Mouse (Mus musculus): Measurements from ENCODE around the gene Mog. TPM values are rescaled to one million over a fixed set of nuclear protein-coding genes. Genes with fewer than 3 reads are reported as not detected.
A peak's percentile ranks its signal among the peaks of the same experiment; 100 is the strongest.

Mog gene
- polyA plus RNA-seq, 1 experiment from 2014 or later, result not detected

DNA sequence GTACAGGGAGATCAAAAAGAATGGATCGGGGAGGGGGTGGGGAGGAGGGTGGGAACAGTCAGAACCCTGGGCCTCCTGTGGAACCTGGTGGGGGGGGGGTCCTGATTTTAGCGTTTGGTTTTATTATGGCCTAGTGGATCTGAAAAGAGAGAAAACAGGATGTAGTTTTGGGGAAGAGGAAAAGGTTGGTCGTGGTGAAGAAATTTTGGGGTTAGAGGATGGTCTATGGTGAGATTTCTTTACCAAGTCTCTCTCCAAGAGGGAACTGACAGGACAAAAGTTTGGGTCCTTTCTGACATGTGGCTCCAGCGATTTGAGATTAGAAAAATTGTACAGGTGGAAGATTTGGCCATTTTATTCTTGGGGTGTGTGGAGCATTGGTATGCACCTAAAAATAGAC lies 28.5 kb upstream of the Mog start:
- 0 out of 2 replicates have a peak, but pooled peaks cover 3% of the 10 kb centered on the region for H3K36me3 ChIP-seq
- H3K9ac ChIP-seq, result no peak overlapping the region
- ATAC-seq, result no peak
- H3K4me3 ChIP-seq, result no peak overlapping the region
- H3K4me2 ChIP-seq, result no peak overlapping the region
- 27% methylated on average over 4 of the region's 4 CpGs for WGBS (ENCODE audit: insufficient replicate concordance)
- peaks cover 66% of the 10 kb centered on the region for H3K27me3 ChIP-seq (replicated peaks)
- H3K9me3 ChIP-seq (replicated peaks), result no peaks in the 10 kb centered on the region
- H3K4me1 ChIP-seq, result peaks cover 26% of the 10 kb centered on the region
- H3K27ac ChIP-seq, result no peak overlapping the region

DNA sequence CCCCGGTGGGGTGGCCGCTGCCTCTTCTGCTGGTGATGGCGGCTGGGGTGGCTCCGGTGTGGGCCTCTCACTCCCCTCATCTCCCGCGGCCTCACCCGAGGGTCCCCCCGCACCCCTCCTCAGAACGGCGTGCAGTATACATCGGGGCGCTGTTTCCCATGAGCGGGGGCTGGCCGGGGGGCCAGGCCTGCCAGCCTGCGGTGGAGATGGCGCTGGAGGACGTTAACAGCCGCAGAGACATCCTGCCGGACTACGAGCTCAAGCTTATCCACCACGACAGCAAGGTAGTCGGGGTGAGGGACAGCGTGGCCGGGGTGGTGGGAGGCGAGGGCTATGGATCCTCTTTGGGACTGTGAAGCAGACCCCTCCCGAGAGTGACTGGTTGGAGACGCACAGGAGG lies 27.7 kb upstream of the Mog start:
- ATAC-seq, result 0 out of 2 replicates have a peak, but pooled peaks have one; percentile 4
- H3K9ac ChIP-seq, result no peak overlapping the region
- WGBS (ENCODE audit: insufficient replicate concordance), result 6% methylated on average over 27 of the region's 27 CpGs
- no peaks in the 10 kb centered on the region for H3K9me3 ChIP-seq (replicated peaks)
- peaks cover 34% of the 10 kb centered on the region for H3K4me1 ChIP-seq
- peak overlapping the region; percentile 64 for H3K4me2 ChIP-seq
- H3K27me3 ChIP-seq (replicated peaks), result peaks cover 74% of the 10 kb centered on the region
- peak overlapping the region; percentile 43 for H3K4me3 ChIP-seq
- 0 out of 2 replicates have a peak, but pooled peaks cover 3% of the 10 kb centered on the region for H3K36me3 ChIP-seq
- no peak overlapping the region for H3K27ac ChIP-seq

DNA sequence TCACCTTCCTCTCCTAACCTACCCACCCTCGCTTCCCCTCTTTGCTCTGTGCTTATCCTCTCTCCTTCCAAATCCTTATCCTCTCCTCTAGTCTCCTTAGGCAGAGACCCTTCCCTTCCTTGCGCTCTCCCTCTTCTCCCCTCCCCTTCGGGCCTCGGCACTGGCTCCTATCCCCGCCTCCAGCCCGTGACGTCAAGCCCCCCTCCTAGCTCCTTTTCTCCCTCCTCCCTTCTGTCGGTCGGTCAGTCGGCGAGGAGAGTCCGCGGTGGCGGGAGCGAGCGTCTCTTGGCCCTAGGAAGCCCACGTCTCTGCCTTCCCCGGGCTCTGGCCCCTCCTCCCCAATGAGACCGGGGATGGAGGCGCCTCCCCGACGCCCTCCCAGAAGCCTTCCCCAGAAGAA lies 27.2 kb upstream of the Mog start:
- Histone ChIP-seq H3K4me2 (peak overlapping the region; percentile 64), H3K36me3 (0 out of 2 replicates have a peak, but pooled peaks cover 3% of the 10 kb centered on the region), H3K27ac (no peak overlapping the region), H3K27me3 (replicated peaks) (peaks cover 79% of the 10 kb centered on the region), H3K4me3 (peak overlapping the region; percentile 43), H3K9me3 (replicated peaks) (no peaks in the 10 kb centered on the region), H3K9ac (no peak overlapping the region), H3K4me1 (peaks cover 34% of the 10 kb centered on the region)
- ATAC-seq, result 0 out of 2 replicates have a peak, but pooled peaks have one; percentile 9
- WGBS (ENCODE audit: insufficient replicate concordance), result under 1% methylated on average over 22 of the region's 22 CpGs

DNA sequence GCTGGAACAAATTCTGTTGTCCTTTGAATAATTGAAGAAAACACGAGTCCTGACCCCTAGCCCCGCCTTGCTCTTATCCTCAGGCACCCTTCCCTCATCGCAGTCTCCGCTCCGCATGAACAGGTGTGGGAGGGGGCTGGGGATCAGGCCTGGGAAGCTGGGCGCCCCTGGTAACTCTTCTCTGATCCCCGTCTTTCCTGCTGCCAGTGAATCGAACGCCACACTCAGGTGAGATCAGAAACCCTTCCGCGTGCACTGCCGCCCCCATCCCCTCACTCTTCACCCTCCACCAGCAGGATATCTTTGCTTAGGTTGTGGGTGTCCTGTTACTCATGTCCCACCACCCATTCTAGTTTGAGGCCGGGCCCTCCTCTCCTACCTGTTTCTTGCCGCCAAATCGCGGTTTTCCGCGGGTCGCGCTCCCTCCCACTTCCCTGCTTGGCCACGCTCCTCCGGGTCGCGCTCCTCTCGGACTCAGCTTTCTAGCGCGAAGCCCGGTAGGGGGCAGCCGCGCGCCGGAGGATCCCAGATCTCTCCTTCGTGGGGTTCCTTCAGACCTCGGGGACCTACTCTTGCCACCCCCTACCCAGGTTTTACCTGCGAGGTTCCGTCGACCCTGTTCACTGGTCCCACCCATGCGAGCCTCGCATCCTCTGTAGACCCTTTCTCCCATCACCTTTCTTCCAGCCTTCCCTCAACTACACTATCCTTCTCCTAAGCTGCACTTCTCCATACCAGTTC lies 26.5 kb upstream of the Mog start:
- Histone ChIP-seq H3K9ac (no peak overlapping the region), H3K36me3 (0 out of 2 replicates have a peak, but pooled peaks cover 3% of the 10 kb centered on the region), H3K4me3 (peak overlapping the region; percentile 43), H3K27me3 (replicated peaks) (peaks cover 86% of the 10 kb centered on the region), H3K9me3 (replicated peaks) (no peaks in the 10 kb centered on the region), H3K4me1 (peaks cover 34% of the 10 kb centered on the region), H3K4me2 (peak overlapping the region; percentile 64), H3K27ac (no peak overlapping the region)
- ATAC-seq, result 0 out of 2 replicates have a peak, but pooled peaks have one; percentile 10
- 5% methylated on average over 39 of the region's 39 CpGs for WGBS (ENCODE audit: insufficient replicate concordance)

DNA sequence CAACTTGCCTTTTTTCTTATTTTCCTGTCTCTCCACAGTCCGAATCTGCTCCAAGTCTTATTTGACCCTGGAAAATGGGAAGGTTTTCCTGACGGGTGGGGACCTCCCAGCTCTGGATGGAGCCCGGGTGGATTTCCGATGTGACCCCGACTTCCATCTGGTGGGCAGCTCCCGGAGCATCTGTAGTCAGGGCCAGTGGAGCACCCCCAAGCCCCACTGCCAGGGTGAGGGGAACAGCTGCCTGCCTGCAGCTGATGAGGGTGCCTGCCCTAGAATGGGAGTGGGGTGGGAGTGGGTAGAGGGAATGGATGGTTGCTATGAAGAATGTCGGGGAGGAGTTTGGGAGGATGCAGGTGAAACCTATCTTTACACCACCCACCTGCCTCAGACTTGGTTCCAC lies 25.2 kb upstream of the Mog start:
- no peaks in the 10 kb centered on the region for H3K9me3 ChIP-seq (replicated peaks)
- H3K4me1 ChIP-seq, result peaks cover 34% of the 10 kb centered on the region
- H3K36me3 ChIP-seq, result no peaks in the 10 kb centered on the region
- no peak overlapping the region for H3K9ac ChIP-seq
- H3K4me2 ChIP-seq, result no peak overlapping the region
- H3K27ac ChIP-seq, result no peak overlapping the region
- H3K27me3 ChIP-seq (replicated peaks), result peaks cover 98% of the 10 kb centered on the region
- WGBS (ENCODE audit: insufficient replicate concordance), result 55% methylated on average over 7 of the region's 7 CpGs
- no peak overlapping the region for H3K4me3 ChIP-seq
- no peak for ATAC-seq

DNA sequence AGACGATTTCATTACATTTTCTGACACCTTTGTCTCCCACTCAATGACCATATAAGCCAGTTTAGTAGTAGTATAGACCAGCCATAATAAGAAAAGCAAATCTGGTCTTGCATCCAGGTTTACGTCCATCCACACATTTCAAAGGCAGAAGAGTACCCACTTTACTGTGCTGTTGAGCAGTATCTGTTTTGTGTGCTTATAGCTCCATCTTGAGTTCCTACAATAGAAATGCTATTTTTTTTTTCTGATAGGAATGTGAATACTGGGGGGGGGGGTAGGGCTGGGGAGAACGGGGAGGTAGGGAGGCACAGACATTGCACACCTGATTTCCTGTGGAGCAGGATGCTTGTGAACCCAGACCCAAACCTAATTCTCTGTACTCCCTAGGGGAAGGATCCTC lies 24.8 kb upstream of the Mog start:
- Histone ChIP-seq H3K36me3 (no peaks in the 10 kb centered on the region), H3K27ac (no peak overlapping the region), H3K4me3 (no peak overlapping the region), H3K9ac (no peak overlapping the region), H3K4me1 (peaks cover 34% of the 10 kb centered on the region), H3K27me3 (replicated peaks) (peaks cover 98% of the 10 kb centered on the region), H3K9me3 (replicated peaks) (no peaks in the 10 kb centered on the region), H3K4me2 (no peak overlapping the region)
- no peak for ATAC-seq
- 18% methylated on average over 3 of the region's 3 CpGs for WGBS (ENCODE audit: insufficient replicate concordance)

DNA sequence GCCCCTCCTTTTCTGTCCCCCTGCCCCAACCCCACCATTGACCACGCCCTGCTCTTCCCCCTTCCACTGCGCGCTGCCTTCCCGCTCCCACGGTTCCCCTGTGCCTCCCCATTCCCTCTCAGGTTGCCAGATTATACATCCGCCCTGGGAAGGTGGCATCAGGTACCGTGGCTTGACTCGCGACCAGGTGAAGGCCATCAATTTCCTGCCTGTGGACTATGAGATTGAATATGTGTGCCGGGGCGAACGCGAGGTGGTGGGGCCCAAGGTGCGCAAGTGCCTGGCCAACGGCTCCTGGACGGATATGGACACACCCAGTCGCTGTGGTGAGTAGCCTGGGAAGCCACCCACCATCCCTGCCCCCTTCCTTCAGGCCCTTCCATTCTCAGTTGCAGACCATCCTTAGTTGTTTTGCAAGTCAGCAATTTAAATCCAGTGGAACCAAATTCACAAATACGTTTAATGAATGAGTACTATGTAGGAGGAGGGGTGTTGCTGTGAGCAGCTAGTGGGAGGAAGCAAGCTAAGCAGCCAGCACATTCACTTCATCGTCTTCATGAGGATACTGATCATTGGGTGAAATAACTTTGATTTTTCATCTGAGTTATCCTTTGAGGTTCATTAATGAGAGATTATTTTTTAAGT lies 24.3 kb upstream of the Mog start:
- no peak for ATAC-seq
- Histone ChIP-seq H3K4me3 (no peak overlapping the region), H3K27ac (no peak overlapping the region), H3K36me3 (no peaks in the 10 kb centered on the region), H3K4me2 (peak overlapping the region; percentile 85), H3K9me3 (replicated peaks) (no peaks in the 10 kb centered on the region), H3K27me3 (replicated peaks) (peaks cover 97% of the 10 kb centered on the region), H3K4me1 (peaks cover 34% of the 10 kb centered on the region), H3K9ac (no peak overlapping the region)
- 21% methylated on average over 19 of the region's 19 CpGs for WGBS (ENCODE audit: insufficient replicate concordance)

DNA sequence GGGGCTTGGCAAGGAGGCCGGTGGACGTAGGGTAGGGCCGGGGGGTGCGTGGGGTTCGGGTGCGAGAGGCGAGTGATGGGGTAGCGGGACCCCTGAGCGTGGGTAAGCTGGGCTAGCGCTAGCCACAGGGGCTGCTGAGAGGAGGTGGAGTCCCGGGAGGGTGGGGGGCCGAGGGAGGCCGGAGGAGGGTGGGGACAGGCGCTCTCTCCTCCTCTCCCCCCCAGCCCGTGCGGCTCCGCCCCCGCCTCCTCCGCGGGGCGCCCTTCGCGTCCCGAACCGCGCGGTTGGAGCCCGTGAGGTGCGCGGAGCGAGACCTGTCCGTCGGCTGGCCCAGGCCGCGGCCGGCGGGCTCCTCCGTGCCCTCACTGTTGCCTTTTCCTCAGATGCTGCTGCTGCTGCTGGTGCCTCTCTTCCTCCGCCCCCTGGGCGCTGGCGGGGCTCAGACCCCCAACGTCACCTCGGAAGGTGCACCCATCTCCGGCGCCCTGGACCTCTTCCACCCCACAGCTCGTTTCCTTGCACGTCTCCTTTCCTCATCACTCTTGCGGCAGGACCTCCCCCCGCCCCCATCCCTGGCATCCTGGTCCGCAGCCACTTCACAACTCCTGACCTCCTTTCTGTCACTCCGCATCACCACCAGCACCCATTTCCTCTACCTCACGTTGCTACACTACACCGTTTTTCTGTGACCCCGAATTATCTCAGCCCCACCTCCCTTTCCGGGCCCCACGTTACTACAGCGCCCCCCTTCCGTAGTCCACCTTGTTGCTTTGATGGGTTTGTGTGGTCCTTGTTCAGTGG lies 23.3 kb upstream of the Mog start:
- Histone ChIP-seq H3K27me3 (replicated peaks) (peaks cover 89% of the 10 kb centered on the region), H3K4me1 (peaks cover 34% of the 10 kb centered on the region), H3K9me3 (replicated peaks) (no peaks in the 10 kb centered on the region), H3K36me3 (no peaks in the 10 kb centered on the region), H3K4me3 (peak overlapping the region; percentile 61), H3K27ac (no peak overlapping the region), H3K4me2 (peak overlapping the region; percentile 85), H3K9ac (peak overlapping the region; percentile 60)
- ATAC-seq, result peak; percentile 58
- 1% methylated on average over 32 of the region's 58 CpGs for WGBS (ENCODE audit: insufficient replicate concordance)

DNA sequence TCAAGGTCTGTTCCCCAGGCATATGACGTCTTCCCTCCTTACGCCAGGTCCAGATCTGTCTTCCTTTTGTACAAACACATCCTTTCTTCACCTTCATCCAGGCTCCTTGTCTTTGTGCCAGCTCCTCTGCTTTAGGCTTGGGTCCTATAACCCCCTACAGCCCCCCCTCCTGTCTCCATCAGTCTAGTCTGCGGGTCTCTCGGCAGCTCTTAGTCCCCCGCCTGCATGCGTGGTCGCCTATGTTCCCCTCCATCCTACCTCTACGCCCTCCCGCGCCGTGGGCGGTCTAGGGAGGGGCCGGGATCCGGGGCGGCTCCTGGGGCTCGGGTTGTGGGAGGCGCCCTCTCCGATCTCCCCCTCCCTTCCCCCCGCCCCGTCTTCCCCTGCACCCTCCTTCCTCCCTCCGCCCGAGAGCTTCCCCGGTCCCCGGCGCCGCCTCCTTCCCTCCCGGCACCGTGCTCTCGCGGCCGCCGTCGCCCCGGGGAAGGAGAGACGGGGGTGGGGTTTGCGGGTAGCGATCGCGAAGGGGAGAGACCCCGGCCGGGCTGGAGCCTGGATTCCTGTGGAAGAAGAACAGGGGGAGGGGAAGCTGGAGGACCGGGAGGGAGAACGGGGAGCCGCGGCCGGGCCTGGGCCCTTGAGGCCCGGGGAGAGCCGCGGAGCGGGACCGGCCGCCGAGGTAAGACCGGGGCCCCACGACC lies 22.6 kb upstream of the Mog start, which contains the start of gene Gabbr1:
Gabbr1 (plus strand) TSS at position 356 of the 701 bp plus-strand sequence.
- Histone ChIP-seq H3K27ac (no peak within 1 kb of the TSS), H3K4me3 (peak within 1 kb of the TSS; percentile 61), H3K4me1 (peaks cover 29% of the 10 kb centered on the region), H3K9ac (peak within 1 kb of the TSS; percentile 60), H3K36me3 (no peaks in the 10 kb centered on the region), H3K9me3 (replicated peaks) (no peaks in the 10 kb centered on the region), H3K4me2 (peak within 1 kb of the TSS; percentile 85), H3K27me3 (replicated peaks) (peaks cover 81% of the 10 kb centered on the region)
- ATAC-seq, result peak; percentile 62
- WGBS (ENCODE audit: insufficient replicate concordance), result 2% methylated on average over 46 of the region's 55 CpGs

DNA sequence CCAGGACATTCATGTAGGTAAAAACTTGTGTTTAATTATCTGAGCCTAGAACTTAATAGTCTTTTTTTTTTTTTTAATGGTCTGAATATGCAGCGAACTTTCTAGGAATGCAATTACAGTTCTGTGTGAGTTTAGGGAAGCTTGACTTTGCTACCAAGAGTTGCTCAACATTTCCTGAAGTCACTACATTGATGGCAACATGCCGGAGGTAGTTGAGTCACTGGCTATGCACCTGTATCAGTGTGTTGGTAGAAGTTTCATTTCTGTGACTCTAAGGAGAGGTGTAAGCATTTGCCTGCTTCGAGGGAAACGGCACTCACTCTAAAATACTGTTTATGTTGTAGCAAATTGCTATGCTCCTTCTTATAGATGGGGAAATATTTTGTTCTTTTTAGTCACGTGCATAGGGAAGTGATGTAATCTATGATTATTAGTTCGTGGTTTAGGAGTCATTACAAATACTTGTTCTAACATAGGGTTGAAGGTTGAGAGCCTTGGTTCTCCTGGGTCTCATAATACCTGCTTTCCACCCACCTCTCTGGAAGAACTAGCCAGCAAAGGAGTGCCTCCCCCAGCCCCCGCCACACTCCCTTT lies 21.6 kb upstream of the Mog start:
- Histone ChIP-seq H3K27me3 (replicated peaks) (peaks cover 71% of the 10 kb centered on the region), H3K4me3 (0 out of 2 replicates have a peak overlapping the region, but pooled peaks have one; percentile 61), H3K27ac (no peak overlapping the region), H3K4me1 (peaks cover 20% of the 10 kb centered on the region), H3K36me3 (no peaks in the 10 kb centered on the region), H3K9ac (no peak overlapping the region), H3K9me3 (replicated peaks) (no peaks in the 10 kb centered on the region), H3K4me2 (no peak overlapping the region)
- ATAC-seq, result no peak
- WGBS (ENCODE audit: insufficient replicate concordance), result 55% methylated on average over 7 of the region's 7 CpGs

Measured in liver, embryonic 12.5 days (tissue).